Comparison of ENCODE assay signal across 8 mouse cellular contexts in genomic region chr16:94570361-94571041, GRCm38 (mm10). TPM values are rescaled to one million over a fixed set of nuclear protein-coding genes. Genes with fewer than 3 reads are reported as not detected.
DNase-seq lines count a peak whose midpoint lies in the region; ATAC-seq lines count a peak whose summit lies in the region.

No protein-coding gene starts in this region.

- peaks cover 36% of the 10 kb centered on the region for H3K4me1 ChIP-seq in intestine, embryonic 14.5 days (replicated peaks; ENCODE audit: control insufficient read depth, insufficient read depth, low read length)
- peaks cover 26% of the 10 kb centered on the region for H3K4me1 ChIP-seq in limb, embryonic 10.5 days

- H3K27ac ChIP-seq in intestine, embryonic 14.5 days (ENCODE audit: low read depth), result peak overlapping the region; percentile 100
- peak overlapping the region; percentile 100 for H3K27ac ChIP-seq in limb, embryonic 10.5 days

- H3K27me3 ChIP-seq in intestine, embryonic 14.5 days (replicated peaks; ENCODE audit: control insufficient read depth, insufficient read depth, low read length), result no peaks in the 10 kb centered on the region
- no peaks in the 10 kb centered on the region for H3K27me3 ChIP-seq in limb, embryonic 10.5 days (ENCODE audit: low read depth, poor library complexity, severe bottlenecking)

- peak; percentile 85 to 93 for DNase-seq in adrenal gland, adult (ENCODE audit: inconsistent age in 2 of 2, low spot score in 1 of 2)
- peak; percentile 48 for DNase-seq in embryo, embryonic 10 days (ENCODE audit: low spot score)
- peak; percentile 79 for DNase-seq in gastrocnemius, postnatal 25 days
- DNase-seq in intestine, embryonic 14.5 days (ENCODE audit: low spot score), result peak; percentile 79
- DNase-seq in limb, embryonic 10.5 days (ENCODE audit: low spot score), result peak; percentile 71
- DNase-seq in mesoderm, embryonic 11.5 days (ENCODE audit: low read depth, low spot score), result peak; percentile 55
- peak; percentile 35 for DNase-seq in right cerebral cortex, postnatal 4 days
- DNase-seq in urinary bladder, postnatal 36 days (ENCODE audit: low spot score in 2 of 2), result peak; percentile 60 to 70

- WGBS in intestine, embryonic 14.5 days, result under 1% methylated on average over 36 of the region's 88 CpGs
- WGBS in limb, embryonic 10.5 days, result under 1% methylated on average over 82 of the region's 88 CpGs

- peak; percentile 7; the same call in 1 of the 2 replicates for ATAC-seq in intestine, embryonic 14.5 days (replicated peaks; ENCODE audit: low FRiP score, low TSS enrichment, low read depth)

- H3K9ac ChIP-seq in intestine, embryonic 14.5 days (ENCODE audit: low read length), result peak overlapping the region; percentile 99

- peak overlapping the region; percentile 76 for H3K4me2 ChIP-seq in intestine, embryonic 14.5 days (ENCODE audit: low read length)

- no peaks in the 10 kb centered on the region for H3K9me3 ChIP-seq in intestine, embryonic 14.5 days (ENCODE audit: control insufficient read depth, low read length)
- no peaks in the 10 kb centered on the region for H3K9me3 ChIP-seq in limb, embryonic 10.5 days (replicated peaks)

- no peaks in the 10 kb centered on the region for H3K36me3 ChIP-seq in intestine, embryonic 14.5 days (ENCODE audit: control insufficient read depth, insufficient read depth, low read length)
- H3K36me3 ChIP-seq in limb, embryonic 10.5 days, result no peaks in the 10 kb centered on the region

- H3K4me3 ChIP-seq in intestine, embryonic 14.5 days (ENCODE audit: low read depth, low read length), result peak overlapping the region; percentile 97
- peak overlapping the region; percentile 99 for H3K4me3 ChIP-seq in limb, embryonic 10.5 days

RNA-seq across cellular contexts. Expression of gene Dyrk1a, which starts 0.7 kb away (rescaled TPM):
- 10 to 100 TPM; 71.9 to 72.3 TPM for total RNA-seq in gastrocnemius, postnatal 25 days (2021)
- polyA plus RNA-seq in intestine, embryonic 14.5 days (2014; fragmentation: Nextera tagmentation; extraction: Ambion mirVana), result 11.5 and 13.5 TPM in 2 replicates
- 8.2 and 8.9 TPM in 2 replicates for polyA plus RNA-seq in limb, embryonic 10.5 days (2016; fragmentation: Nextera tagmentation; extraction: Ambion mirVana)

RNA-seq across cellular contexts. Expression of gene Vps26c, which starts 43.9 kb away (rescaled TPM):
- total RNA-seq in gastrocnemius, postnatal 25 days (2021), result 10 to 100 TPM in 1 of 2 experiments, 1 to 10 TPM in 1; 9.4 to 10.3 TPM
- 52.5 and 57.6 TPM in 2 replicates for polyA plus RNA-seq in intestine, embryonic 14.5 days (2014; fragmentation: Nextera tagmentation; extraction: Ambion mirVana)
- polyA plus RNA-seq in limb, embryonic 10.5 days (2016; fragmentation: Nextera tagmentation; extraction: Ambion mirVana), result 53.2 and 57.9 TPM in 2 replicates

Comparison
In these comparisons a context has a peak if more than half of its experiments do, and no peak if none do; other contexts are left out.
1. Peak in every context shown above with its lines: DNase-seq, ATAC-seq, H3K4me3 ChIP-seq and H3K27ac ChIP-seq.
2. DNase-seq: peak in every context shown above with its lines; median percentile 89 in adrenal gland, adult; 79 in gastrocnemius, postnatal 25 days; 79 in intestine, embryonic 14.5 days; 71 in limb, embryonic 10.5 days; 65 in urinary bladder, postnatal 36 days; 55 in mesoderm, embryonic 11.5 days; 48 in embryo, embryonic 10 days; 35 in right cerebral cortex, postnatal 4 days.